Mouse (Mus musculus) gastrocnemius, adult 18-20 months (tissue): ENCODE results near the gene Socs7. TPM values are rescaled to one million over a fixed set of nuclear protein-coding genes. Genes with fewer than 3 reads are reported as not detected.

ENCODE experiments used
- DNase-seq: peaks from one replicate; pipeline ENCODE4 v3.0.0; 2021; ENCODE audit warnings: low spot score
- total RNA-seq, 2 experiments: library from RNA; stranded (reverse); gene quantifications; 2 replicates each; pipeline ENCODE4 v1.2.3; 2021

Gene Socs7
- total RNA-seq, 2 experiments from 2014 or later = 43.0 to 43.5 TPM

DNA sequence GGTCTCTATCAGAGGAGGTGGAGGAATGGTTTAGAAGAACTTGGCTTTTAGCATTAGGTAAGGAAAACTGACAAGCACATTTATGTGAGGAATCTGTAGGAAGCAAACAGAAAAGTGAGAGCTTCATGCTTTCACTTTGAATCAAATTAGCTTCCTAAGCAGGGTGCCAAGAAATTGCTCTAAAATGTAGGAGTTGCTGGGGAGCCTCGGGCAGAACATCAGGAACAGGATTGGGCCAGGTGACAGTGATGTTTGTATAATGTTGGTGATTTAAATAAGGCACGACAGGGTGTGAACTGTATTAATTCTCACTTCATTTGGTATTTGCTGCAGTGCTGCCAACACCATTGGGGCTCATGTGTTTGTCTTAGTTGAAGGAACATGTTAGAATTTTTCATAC, 21.4 kb downstream of the Socs7 start:
- DNase-seq = no peak

DNA sequence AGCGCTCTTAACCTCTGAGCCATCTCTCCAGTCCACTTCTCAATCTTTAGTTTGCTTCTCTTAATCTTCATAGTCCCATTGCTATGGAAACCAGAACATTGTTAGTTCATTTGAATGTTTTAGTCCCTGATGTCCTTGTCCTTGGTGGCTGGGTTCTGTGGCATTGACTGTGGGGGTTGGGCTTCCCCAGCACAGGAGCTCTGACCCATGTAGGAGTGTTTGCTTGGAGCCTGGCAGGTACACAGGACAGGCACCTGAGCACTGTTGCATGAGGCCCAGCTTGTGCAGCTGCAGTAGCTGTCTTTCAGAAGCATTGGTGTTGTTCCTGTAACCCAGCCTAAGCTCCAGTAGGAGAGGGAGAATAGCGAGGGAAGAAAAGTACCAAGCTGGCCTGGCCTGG, 25.5 kb downstream of the Socs7 start:
- no peak for DNase-seq

GRCm38 (mm10) chr11:97389127-97389526, 26.8 kb downstream of the Socs7 start:
- DNase-seq = no peak

DNA sequence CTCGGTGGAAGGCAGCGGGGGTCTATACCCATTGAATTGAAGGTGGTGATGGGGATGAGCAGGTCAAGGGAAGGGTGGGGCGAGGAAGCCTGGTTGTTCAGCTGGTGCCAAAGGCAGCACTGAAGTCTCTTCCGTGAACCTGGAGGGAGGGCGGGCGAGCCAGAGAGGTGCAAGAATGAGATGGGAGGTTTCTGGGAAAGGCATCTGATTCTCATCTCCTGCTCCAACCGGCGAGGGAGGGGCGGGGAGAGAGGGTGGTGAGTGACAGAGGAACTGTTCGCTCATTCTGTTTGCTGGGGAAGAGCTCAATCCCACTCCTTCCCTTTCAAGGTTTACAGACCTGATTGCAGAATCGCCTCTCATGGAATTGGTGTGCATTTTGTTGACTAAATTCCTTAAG, 31.3 kb downstream of the Socs7 start:
- no peak for DNase-seq

- DNase-seq = no peak
Measured at GRCm38 (mm10) chr11:97394146-97394545, 31.8 kb downstream of the Socs7 start.

DNA sequence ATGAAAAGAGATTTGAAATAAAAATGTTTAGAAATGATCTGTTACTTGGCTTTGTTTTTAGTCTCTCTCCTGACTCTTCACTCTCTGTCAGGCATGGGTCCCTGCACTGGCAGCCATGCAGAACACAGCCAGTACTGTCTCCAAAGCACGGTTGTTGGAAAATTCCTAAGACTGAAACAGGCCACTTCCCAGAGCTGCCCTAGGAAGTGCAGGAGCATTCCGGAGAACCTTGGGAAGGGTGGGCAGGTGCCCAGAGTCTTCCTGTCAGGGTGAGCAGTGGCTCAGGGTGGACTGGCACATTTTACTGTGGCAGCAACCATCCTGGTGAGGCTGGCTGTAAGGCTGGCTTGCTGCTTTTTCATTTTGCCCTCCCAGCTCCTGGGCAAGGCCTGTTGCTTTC, 36.2 kb downstream of the Socs7 start:
- no peak for DNase-seq

DNA sequence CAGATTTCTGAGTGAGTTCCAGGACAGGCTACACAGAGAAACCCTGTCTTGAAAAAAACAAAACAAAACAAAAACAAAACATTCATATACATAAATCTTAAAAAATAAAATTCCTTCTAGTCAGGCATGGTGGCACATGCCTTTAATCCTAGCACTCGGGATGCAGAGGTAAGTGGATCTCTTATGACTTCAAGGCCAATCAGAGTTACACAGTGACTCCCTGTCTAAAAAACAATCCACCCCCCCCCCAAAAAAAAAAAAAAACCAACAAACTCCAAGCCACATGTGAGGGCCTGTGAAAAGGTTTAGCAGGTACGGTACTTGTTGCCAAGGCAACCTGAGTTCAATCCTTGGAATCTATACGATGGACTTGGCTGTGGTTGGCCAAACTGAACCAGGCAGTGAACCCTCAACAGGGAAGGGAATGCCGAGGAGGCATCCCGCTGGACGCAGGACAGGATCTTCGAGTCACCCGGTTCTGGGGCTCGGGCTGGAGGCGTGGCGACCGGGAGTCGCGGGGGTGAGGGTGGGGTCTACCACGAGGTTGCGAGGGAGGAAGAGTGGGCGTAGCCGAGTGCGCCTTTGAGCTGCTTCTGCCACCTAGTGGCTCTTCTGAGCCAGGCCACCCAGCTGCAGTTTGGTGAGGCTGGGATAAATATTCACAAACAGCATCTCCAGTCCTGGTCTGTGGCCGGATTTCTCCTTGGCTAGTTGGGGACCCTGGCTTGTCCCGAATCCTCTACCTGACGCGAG, 37.8 kb downstream of the Socs7 start:
- DNase-seq = peak; percentile 81

GRCm38 (mm10) chr11:97401082-97401481, 38.7 kb downstream of the Socs7 start:
- no peak for DNase-seq

DNA sequence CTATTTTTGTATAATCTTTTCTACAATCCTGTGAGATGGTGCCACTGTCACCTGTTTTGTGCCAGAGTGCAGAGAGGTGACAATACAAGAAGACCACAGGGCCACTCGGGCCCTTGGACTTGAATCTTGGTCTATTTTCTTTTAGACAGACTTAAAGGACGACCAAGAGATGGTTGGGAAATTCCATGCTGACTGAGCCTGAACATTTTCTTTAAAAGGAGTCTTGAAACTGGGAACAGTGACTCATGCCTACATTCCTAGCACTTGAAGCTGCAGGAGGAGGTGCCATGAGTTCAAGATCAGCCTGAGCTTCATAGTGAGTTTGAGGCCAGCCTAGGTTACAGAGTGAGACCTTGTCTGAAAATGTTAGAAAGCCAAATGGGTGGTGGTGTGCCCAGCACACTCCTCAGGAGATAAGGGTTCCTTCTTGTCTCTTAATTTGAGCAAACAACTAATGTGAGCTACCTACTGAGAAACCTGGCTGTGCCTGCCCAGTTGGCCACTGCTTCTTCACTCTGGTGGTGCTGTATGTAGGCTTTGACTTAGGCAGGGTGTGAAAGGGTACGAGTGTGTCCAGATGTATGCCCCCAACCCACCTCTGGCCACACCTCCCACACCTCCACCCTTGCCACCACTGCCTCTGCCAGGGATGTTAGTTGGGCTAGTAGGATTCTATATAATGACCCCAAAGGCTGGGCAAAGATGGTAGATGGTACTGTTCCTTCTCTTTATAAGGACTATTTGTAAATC, 39.5 kb downstream of the Socs7 start:
- DNase-seq = no peak

- DNase-seq = no peak
Measured at GRCm38 (mm10) chr11:97402746-97403145, 40.4 kb downstream of the Socs7 start.

- no peak for DNase-seq
Measured at GRCm38 (mm10) chr11:97403614-97404183, 41.3 kb downstream of the Socs7 start.

- peak; percentile 24 for DNase-seq
Measured at GRCm38 (mm10) chr11:97404184-97404760, 41.9 kb downstream of the Socs7 start.

DNA sequence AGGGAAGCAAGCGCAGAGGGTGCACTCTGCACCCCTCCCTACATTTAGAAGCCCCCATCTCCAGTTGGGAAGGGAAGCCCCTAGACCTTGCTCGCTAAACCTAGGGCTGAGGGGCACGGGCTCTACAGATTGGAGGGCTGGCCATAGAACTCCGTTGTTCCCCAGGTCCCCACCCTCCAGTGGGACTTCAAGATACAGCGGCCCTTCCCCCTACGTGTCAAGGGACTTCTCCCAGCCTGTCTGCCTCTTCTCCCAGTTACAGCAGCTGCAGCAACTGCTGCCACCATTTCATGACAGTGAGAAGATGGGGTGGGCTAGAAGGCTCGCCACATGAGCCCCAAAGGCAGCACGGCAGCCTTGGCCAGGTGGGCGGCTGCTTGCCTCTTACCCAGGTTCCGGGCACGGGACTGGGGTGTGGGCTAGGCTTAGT, 42.4 kb downstream of the Socs7 start:
- DNase-seq = no peak

DNA sequence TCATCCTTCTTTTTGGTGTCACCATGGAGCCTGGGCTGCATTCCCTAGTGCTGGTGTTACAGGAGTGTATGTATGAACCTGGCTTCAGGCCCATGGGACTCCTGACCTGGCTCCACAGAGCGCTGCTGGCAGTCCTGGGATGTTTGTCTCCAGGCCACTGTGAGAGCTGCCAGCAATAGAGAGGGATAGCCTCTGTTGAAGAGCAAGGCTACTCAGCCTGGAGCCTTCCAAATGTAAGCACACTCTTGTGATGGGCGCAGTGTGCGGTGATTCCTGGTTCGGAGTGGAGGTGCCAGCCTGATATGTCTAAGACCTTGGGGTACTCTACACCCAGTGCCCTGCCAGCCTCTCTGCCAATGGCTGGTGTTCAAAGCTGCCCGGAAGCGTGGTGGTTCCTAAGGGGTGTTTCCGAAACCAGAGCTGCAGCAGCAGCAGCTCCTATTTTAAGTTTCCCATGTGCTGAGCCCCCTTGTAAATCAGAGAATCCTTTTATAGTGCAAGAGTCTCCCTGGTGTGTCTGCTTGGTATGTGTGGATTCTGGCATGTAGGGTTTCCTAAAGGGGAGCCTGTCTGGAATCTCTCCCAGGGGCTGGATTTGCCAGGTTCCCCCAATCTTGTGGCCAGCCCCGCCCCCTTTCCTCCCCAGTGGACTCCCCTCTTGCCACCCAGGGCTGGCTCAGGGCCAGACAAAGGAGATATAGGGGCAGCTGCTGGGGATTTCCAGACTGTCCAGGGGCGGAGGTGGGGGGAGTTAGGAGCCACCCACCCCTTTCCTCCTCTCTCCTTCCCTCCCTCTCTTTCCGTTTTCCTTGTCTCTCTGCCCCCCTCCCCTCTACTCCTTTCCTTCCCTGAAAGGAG, 44.0 kb downstream of the Socs7 start:
- DNase-seq = peak; percentile 51

GRCm38 (mm10) chr11:97407456-97407855, 45.1 kb downstream of the Socs7 start:
- DNase-seq = no peak

GRCm38 (mm10) chr11:97408171-97408570, 45.8 kb downstream of the Socs7 start:
- peak; percentile 90 for DNase-seq

- no peak for DNase-seq
Measured at GRCm38 (mm10) chr11:97410958-97411357, 48.6 kb downstream of the Socs7 start.

DNA sequence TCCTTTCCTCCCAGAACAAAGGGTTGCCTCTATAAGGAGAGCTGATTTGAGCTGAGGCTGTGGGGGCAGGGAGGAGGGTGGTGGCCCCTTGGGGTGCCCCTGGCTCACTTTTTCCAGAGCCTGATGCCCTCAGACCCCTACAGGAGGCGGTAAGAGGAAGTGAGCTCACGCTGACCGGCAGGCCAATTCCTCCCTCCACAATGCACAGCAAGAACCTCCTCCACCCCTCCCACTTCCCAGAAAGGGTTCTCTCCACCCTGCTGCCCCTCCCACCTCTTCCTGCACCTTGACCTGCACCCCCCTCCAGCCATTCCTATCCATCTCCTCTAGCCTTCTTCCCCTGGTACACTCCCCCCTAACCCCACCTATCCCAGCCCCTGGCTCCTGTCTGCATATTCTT, 49.8 kb downstream of the Socs7 start:
- DNase-seq = no peak

GRCm38 (mm10) chr11:97412808-97413347, 50.5 kb downstream of the Socs7 start:
- DNase-seq = no peak

DNA sequence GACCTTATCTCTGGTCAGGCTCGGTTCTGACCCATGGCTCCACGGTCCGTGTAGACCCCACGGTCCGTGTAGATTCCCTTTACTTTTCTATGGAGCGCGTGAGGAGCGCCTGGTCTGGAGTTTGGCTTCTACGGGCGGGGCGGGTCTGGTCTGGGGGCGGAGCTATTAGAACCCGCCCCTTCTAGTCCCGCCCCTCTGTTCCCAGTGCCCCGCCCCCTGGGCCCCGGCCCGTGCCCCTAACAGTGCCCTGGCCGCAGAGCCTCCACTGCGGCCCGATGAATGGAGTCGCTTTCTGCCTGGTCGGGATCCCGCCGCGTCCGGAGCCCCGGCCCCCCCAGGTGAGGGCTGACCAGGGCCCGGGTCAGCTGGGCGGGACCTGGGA, 53.0 kb downstream of the Socs7 start, which contains the start of gene Arhgap23:
TSS of gene Arhgap23 (plus strand) at position 204 of the 382 bp plus-strand sequence.
- DNase-seq = peak; percentile 63
